Mouse (Mus musculus) spleen, adult 2 months (tissue): ENCODE data around the gene Scrn1.

Experiments
- CTCF ChIP-seq: fragments of 200-500 bp; IDR thresholded peaks from 2 replicates; pipeline ENCODE4 v1.5.1; 2011; ENCODE audit warnings: mild to moderate bottlenecking, inconsistent platforms; ENCODE audit not compliant: insufficient read depth, insufficient read length, insufficient replicate concordance; ENCODE audit errors: extremely low read depth
- POLR2A ChIP-seq: fragments of 200-500 bp; IDR thresholded peaks from 2 replicates; pipeline ENCODE4 v1.6.1; 2011; ENCODE audit warnings: low read depth, low read length, inconsistent platforms

GRCm38 (mm10) chr6:54594469-54595329, 28.4 kb upstream of the Scrn1 start, which contains the start of gene Plekha8:
- TF ChIP-seq CTCF (no peak), POLR2A (no peak)
